Mouse (Mus musculus) retina, adult 2 months (tissue): ENCODE measurements around the gene Zfp995.
"Not testable (repeated sequence)": the region's sequence is repeated elsewhere in the genome, so short reads cannot be mapped to it uniquely, and the experiment has no call there.

Source experiments
- DNase-seq: peaks from one replicate; pipeline ENCODE4 v3.0.0-alpha.2; 2012; ENCODE audit warnings: low read depth, low spot score

Zfp995 gene

GRCm38 (mm10) chr17:21909456-21910052 lies at the start of gene Zfp995:
TSS of gene Zfp995 (minus strand) at chr17:21909926.
- DNase-seq: peak; percentile 29

DNA sequence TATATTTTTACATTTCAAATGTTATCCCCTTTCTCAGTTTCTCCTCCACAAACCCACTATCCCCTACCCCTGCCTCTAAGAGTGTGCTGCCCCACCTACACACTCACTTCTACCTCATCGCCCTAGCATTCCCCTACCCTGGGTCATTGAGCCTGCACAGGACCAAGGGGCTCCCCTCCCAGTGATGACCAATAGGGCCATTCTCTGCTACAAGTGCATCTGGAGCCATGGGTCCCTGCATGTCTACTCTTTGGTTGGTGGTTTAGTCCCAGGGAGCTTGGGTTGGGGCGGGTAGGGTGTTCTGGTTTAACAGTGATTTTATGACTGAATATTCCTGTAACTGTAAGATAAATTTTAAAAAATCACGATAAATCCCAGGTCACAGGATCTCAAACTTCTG lies 687 bp downstream of the Zfp995 start:
- DNase-seq: no peak

DNA sequence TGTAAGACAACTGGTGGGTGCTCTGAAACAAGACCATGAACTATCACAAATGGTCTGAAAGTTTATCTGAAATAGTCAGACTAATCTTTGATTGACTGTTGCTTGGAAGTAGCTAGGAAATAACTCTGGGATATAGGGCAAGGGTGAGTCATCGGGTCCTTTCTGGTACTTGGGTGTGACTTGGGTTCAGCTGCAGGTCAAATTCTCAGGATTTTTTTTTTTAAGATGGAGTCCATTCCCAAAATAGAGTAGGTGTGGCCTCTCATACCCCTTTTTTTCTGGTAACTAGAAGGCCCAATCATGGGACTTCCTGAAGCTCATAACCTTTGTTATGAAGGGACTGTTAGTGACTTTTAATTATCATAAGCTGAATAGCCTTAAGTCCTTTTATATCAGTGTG lies 38.5 kb downstream of the Zfp995 start:
- no peak for DNase-seq

DNA sequence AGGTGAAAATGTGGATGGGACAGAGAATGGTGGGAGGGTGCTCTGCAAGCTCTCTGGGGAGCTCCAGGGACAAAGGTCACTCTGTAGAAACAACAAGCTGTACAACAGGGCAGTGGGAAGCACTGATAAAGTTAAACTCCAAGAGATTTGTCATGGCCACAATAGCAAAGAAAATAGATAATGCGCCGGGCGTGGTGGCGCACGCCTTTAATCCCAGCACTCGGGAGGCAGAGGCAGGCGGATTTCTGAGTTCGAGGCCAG lies 63.5 kb downstream of the Zfp995 start:
- not testable (repeated sequence) for DNase-seq

GRCm38 (mm10) chr17:21845545-21846321 lies 64.0 kb downstream of the Zfp995 start, which contains the start of gene Zfp820:
TSS of gene Zfp820 (minus strand) at chr17:21845772.
- DNase-seq: peak; percentile 15

DNA sequence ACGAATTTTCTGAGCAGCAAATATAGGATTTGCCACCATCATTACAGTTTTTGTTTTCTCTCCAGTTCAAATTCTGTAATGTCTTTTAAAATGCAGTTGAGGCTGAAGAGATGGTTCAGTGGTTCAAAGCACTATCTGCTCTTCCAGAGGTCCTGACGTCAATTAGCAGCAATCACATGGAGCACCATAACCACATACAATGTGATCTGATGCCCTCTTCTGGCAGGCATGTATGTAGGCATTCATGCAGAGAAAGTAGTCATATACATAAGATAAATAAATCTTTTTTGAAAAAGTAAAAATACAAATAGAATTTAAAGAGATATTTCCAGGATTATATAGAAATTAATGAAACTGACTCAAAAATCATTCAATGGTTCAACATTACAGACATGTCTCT lies 71.2 kb downstream of the Zfp995 start:
- DNase-seq: no peak
